Mouse (Mus musculus) spleen, postnatal 10 days (tissue): ENCODE data around the gene Map1b.
A peak's percentile ranks its signal among the peaks of the same experiment; 100 is the strongest.

ENCODE experiments used
- DNase-seq, 2 experiments: peaks; one replicate each; pipeline ENCODE4 v3.0.0; 2021 to 2022; ENCODE audit warnings: low spot score in 2 of 2

The Map1b gene

GRCm38 (mm10) chr13:99410611-99411515 lies 105.5 kb downstream of the Map1b start:
- DNase-seq: no peak

GRCm38 (mm10) chr13:99409216-99409615 lies 107.1 kb downstream of the Map1b start:
- DNase-seq: no peak

- no peak for DNase-seq
Measured at GRCm38 (mm10) chr13:99399373-99399772, 117.0 kb downstream of the Map1b start.

- no peak for DNase-seq
Measured at GRCm38 (mm10) chr13:99398149-99398701, 118.1 kb downstream of the Map1b start.

- no peak for DNase-seq
Measured at GRCm38 (mm10) chr13:99397228-99397627, 119.1 kb downstream of the Map1b start.

GRCm38 (mm10) chr13:99395531-99395930 lies 120.8 kb downstream of the Map1b start:
- no peak for DNase-seq

- no peak for DNase-seq
Measured at GRCm38 (mm10) chr13:99394694-99395093, 121.6 kb downstream of the Map1b start.

GRCm38 (mm10) chr13:99393128-99393527 lies 123.2 kb downstream of the Map1b start:
- no peak for DNase-seq

GRCm38 (mm10) chr13:99391417-99391816 lies 124.9 kb downstream of the Map1b start:
- no peak for DNase-seq

- DNase-seq: no peak
Measured at GRCm38 (mm10) chr13:99387901-99388811, 128.2 kb downstream of the Map1b start.

- no peak for DNase-seq
Measured at GRCm38 (mm10) chr13:99386341-99386740, 130.0 kb downstream of the Map1b start.

GRCm38 (mm10) chr13:99385911-99386310 lies 130.4 kb downstream of the Map1b start:
- no peak for DNase-seq

GRCm38 (mm10) chr13:99384555-99385203 lies 131.7 kb downstream of the Map1b start:
- no peak for DNase-seq

GRCm38 (mm10) chr13:99382373-99382772 lies 134.0 kb downstream of the Map1b start:
- DNase-seq: no peak

- no peak for DNase-seq
Measured at GRCm38 (mm10) chr13:99378223-99378622, 138.1 kb downstream of the Map1b start.

GRCm38 (mm10) chr13:99377055-99377454 lies 139.3 kb downstream of the Map1b start:
- no peak for DNase-seq

- peak; percentile 31 to 71 for DNase-seq
Measured at GRCm38 (mm10) chr13:99375550-99375949, 140.8 kb downstream of the Map1b start.

GRCm38 (mm10) chr13:99374191-99374590 lies 142.1 kb downstream of the Map1b start:
- DNase-seq: no peak

- no peak for DNase-seq
Measured at GRCm38 (mm10) chr13:99373684-99374083, 142.7 kb downstream of the Map1b start.
